Mouse (Mus musculus): ENCODE measurements around the gene Sez6l.

- TF ChIP-seq CTCF (IDR thresholded peaks at IDR 0.05; ENCODE audit: borderline replicate concordance, insufficient read depth, low read length) (no peak), POLR2A (IDR thresholded peaks at IDR 0.05; ENCODE audit: low read depth, low read length) (no peak)
Measured at GRCm38 (mm10) chr5:112468986-112469581, 107.9 kb downstream of the Sez6l start.
